ENCODE assay signal across 10 mouse cellular contexts in genomic region chr4:109576933-109577332, GRCm38 (mm10). TPM values are rescaled to one million over a fixed set of nuclear protein-coding genes. Genes with fewer than 3 reads are reported as not detected.
DNase-seq lines count a peak whose midpoint lies in the region; ATAC-seq lines count a peak whose summit lies in the region.
"Had no signal": no experiment of that assay in that cellular context is flagged by ENCODE, and none has a peak within 500 bp of the region (broad histone marks: within the 10 kb centered on the region; RNA-seq: fewer than 3 reads in every experiment).

No protein-coding gene starts in this region.

- H3K4me1 ChIP-seq in kidney, embryonic 15.5 days: no peaks in the 10 kb centered on the region
- H3K4me1 ChIP-seq in hindbrain, embryonic 13.5 days (replicated peaks): no peaks in the 10 kb centered on the region

- H3K4me2 ChIP-seq in kidney, embryonic 15.5 days: no peak overlapping the region
- no peak overlapping the region for H3K4me2 ChIP-seq in hindbrain, embryonic 13.5 days

- no peak for ATAC-seq in kidney, embryonic 15.5 days (replicated peaks; ENCODE audit: low FRiP score)
- ATAC-seq in hindbrain, embryonic 13.5 days (ENCODE audit: low FRiP score): no peak

- DNase-seq in cerebellum, postnatal 10 days: peak; percentile 26 to 46
- DNase-seq in cerebellum, adult 11-12 months: no peak
- DNase-seq in kidney, postnatal 10 days: peak; percentile 17
- DNase-seq in ES-CJ7 (ENCODE audit: low read depth, low spot score): peak; percentile 24
- peak; percentile 9 for DNase-seq in lung, postnatal 14 days
- DNase-seq in urinary bladder, postnatal 25 days (ENCODE audit: low spot score): no peak
- DNase-seq: gastrocnemius, postnatal 25 days; right cerebral cortex, adult 18-20 months had no signal

- no peak overlapping the region for H3K27ac ChIP-seq in kidney, embryonic 15.5 days
- H3K27ac ChIP-seq in hindbrain, embryonic 13.5 days: no peak overlapping the region

- 82% methylated on average over 5 of the region's 5 CpGs for WGBS in kidney, embryonic 15.5 days
- WGBS in hindbrain, embryonic 13.5 days: 79% methylated on average over 5 of the region's 5 CpGs

- H3K36me3 ChIP-seq in kidney, embryonic 15.5 days: no peaks in the 10 kb centered on the region
- no peaks in the 10 kb centered on the region for H3K36me3 ChIP-seq in hindbrain, embryonic 13.5 days

- H3K9ac ChIP-seq in kidney, embryonic 15.5 days: no peak overlapping the region
- no peak overlapping the region for H3K9ac ChIP-seq in hindbrain, embryonic 13.5 days

- no peaks in the 10 kb centered on the region for H3K27me3 ChIP-seq in kidney, embryonic 15.5 days
- H3K27me3 ChIP-seq in hindbrain, embryonic 13.5 days: no peaks in the 10 kb centered on the region

- H3K9me3 ChIP-seq in kidney, embryonic 15.5 days (replicated peaks): no peaks in the 10 kb centered on the region
- H3K9me3 ChIP-seq in hindbrain, embryonic 13.5 days: no peaks in the 10 kb centered on the region

- H3K4me3 ChIP-seq in kidney, embryonic 15.5 days (replicated peaks): no peak overlapping the region
- no peak overlapping the region for H3K4me3 ChIP-seq in hindbrain, embryonic 13.5 days

RNA-seq across cellular contexts. Expression of gene 4930522H14Rik, which starts 45.8 kb away (rescaled TPM):
- not detected in 2 replicates for polyA plus RNA-seq in kidney, embryonic 15.5 days (2015; fragmentation: Nextera tagmentation; extraction: Ambion mirVana)
- polyA plus RNA-seq in hindbrain, embryonic 13.5 days (2015; fragmentation: Nextera tagmentation; extraction: Ambion mirVana): not detected in 2 replicates

Comparison
In these comparisons a context has a peak if more than half of its experiments do, and no peak if none do; other contexts are left out.
1. DNase-seq: peak in cerebellum, postnatal 10 days (2 of 2), kidney, postnatal 10 days (single experiment), ES-CJ7 (single experiment) and lung, postnatal 14 days (single experiment); none in cerebellum, adult 11-12 months (single experiment) and urinary bladder, postnatal 25 days (single experiment).